Mouse (Mus musculus) cortical plate, adult 2 months (tissue): ENCODE measurements around the gene Ablim1.

ENCODE experiments used
- CTCF ChIP-seq: fragments of 200-500 bp; IDR thresholded peaks from 2 replicates; pipeline ENCODE4 v1.5.1; 2011; ENCODE audit warnings: mild to moderate bottlenecking, control low read depth, low read length; ENCODE audit not compliant: insufficient read depth; ENCODE audit errors: extremely low read depth
- POLR2A ChIP-seq: fragments of 200-500 bp; IDR thresholded peaks from 2 replicates; pipeline ENCODE4 v1.6.1; 2011; ENCODE audit warnings: mild to moderate bottlenecking, low read length, control low read depth; ENCODE audit not compliant: insufficient read depth; ENCODE audit errors: extremely low read depth

GRCm38 (mm10) chr19:57189427-57189826, 125.3 kb downstream of the Ablim1 start:
- TF ChIP-seq CTCF (no peak), POLR2A (no peak)
